Mouse (Mus musculus) gastrocnemius, postnatal 36 days (tissue): ENCODE measurements around the gene Ddr2. TPM values are rescaled to one million over a fixed set of nuclear protein-coding genes. Genes with fewer than 3 reads are reported as not detected.
A peak's percentile ranks its signal among the peaks of the same experiment; 100 is the strongest.
"Not testable (repeated sequence)": the region's sequence is repeated elsewhere in the genome, so short reads cannot be mapped to it uniquely, and the experiment has no call there.

Source experiments
- DNase-seq, 2 experiments: peaks; one replicate each; pipeline ENCODE4 v3.0.0; 2022
- intact Hi-C: fragments of 180-260 bp; cut with DNase I; formaldehyde crosslinking; loops from one replicate; pipeline ENCODE4 v1.15.1; 2025
- total RNA-seq, 2 experiments: library from RNA; stranded (reverse); gene quantifications; 2 replicates each; pipeline ENCODE4 v1.2.3; 2021

Gene Ddr2
- total RNA-seq, 2 experiments from 2014 or later: 17.8 to 18.2 TPM

DNA sequence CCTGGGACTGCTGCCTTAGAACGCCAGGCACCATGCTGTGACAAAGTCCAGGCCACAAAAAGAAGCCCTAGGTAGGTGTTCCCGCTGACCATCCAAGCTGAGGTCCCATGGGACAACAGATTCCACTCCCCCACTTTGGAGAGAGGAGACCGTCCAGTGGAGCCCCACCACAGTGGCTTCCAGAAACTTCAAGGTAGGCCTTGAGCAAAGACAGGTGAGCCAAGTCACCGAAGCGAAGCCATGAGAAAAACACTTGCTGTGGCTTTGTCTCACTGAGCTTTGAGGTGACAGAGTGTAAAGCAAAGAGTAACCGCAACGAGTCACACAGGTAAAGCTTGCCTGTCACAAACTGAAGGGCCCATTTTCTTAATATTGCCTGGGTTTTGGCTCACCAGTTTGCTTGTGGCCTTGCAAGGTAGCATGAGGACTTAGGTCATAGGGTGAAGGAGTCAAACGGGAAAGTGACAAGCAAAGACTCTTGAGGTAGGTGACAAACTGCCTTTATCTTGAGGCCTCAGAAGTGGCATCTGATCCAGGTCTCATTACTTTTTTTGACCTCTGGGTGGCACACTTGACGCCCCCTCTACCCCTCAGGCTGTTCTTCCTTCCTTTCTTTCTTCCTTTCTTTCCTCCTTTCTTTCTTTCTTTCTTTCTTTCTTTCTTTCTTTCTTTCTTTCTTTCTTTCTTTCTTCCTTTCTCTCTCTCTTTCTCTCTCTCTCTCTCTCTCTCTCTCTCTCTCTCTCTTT, 65.7 kb downstream of the Ddr2 start:
- DNase-seq: no peak
- intact Hi-C loops: loop anchor here (5.0 kb wide), 1 partner anchor 82 kb away; no protein-coding TSS in a partner anchor

DNA sequence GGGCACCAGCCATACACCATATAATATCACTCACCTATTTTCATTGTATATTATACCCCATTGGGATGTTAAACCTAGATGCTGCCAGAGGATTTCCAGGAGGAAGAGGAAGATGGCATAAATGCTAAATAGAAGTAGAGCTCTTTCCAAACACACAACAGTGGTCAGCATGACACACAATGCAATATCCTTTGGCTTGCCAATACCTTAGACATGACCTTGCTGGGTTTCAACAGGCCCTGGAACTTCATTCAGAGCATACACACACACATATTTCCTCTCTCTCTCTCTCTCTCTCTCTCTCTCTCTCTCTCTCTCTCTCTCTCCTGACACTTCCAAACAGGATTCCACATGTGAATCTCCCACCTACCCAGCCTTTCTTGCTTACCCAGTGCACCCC, 66.8 kb downstream of the Ddr2 start:
- no peak for DNase-seq
- intact Hi-C loops: loop anchor here (5.0 kb wide), 1 partner anchor 84 kb away; no protein-coding TSS in a partner anchor

- no peak for DNase-seq
- intact Hi-C loops: loop anchor here (5.0 kb wide), 1 partner anchor 84 kb away; no protein-coding TSS in a partner anchor
Measured at GRCm38 (mm10) chr1:170042996-170043395, 67.6 kb downstream of the Ddr2 start.

DNA sequence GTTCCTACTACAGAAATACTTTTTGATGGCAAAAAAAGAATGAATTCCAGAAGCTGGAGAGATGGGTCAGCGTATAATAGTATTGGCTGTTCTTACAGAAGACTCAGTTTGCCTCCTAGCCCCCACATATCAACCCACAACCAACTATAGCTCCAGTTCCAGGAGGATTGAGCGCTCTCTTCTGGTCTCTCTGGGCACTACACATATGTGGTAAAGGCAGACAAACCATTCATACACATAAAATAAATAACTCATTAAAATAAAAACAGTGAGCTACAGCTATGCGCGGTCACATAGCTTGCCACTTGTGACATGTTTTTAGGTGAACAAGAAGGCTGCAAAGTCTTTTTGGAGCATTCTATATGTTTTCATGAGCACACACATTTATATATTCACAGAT, 71.2 kb downstream of the Ddr2 start:
- no peak for DNase-seq
- intact Hi-C loops: no loop called here

- intact Hi-C loops: no loop called here
- no peak for DNase-seq
Measured at GRCm38 (mm10) chr1:170035575-170035974, 75.0 kb downstream of the Ddr2 start.

DNA sequence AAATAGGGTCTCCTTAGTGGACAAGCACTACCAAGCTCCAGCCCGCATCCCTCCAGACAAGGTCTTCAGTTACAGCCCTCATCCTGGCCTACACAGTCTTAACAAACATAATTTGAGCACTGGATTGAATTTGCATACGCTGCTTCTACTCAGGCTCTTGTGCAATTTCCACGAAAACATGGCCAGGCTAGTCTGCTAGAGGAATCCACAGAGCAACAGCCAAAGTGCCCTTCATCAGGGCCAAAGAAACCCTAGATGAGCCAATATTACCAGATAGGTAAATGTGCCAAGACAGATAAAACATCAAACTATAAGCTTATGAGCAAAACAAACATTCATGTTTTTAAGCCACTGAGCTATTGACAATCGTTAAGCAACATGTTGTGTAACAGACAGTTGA, 75.6 kb downstream of the Ddr2 start:
- no peak for DNase-seq
- intact Hi-C loops: no loop called here

DNA sequence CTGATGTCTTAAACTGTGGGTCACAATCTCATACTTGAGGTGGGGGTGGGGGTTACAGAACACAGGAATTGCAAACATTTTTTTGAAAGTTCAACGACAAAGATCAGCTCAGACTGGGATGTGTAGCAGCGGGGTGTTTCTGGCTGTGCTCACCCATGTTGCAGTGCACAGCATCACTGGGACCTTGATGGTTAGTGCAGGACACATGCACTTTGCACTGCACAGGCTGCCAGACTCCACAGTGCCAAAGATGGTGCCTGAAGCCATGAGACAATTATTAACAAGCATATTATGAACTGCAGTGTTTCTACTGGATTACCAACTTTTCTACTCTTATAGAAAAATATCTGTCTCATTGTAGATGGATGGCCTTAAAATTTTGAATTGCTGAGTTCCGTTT, 78.9 kb downstream of the Ddr2 start:
- intact Hi-C loops: no loop called here
- no peak for DNase-seq

GRCm38 (mm10) chr1:170014784-170015183, 95.8 kb downstream of the Ddr2 start:
- intact Hi-C loops: no loop called here
- no peak for DNase-seq

DNA sequence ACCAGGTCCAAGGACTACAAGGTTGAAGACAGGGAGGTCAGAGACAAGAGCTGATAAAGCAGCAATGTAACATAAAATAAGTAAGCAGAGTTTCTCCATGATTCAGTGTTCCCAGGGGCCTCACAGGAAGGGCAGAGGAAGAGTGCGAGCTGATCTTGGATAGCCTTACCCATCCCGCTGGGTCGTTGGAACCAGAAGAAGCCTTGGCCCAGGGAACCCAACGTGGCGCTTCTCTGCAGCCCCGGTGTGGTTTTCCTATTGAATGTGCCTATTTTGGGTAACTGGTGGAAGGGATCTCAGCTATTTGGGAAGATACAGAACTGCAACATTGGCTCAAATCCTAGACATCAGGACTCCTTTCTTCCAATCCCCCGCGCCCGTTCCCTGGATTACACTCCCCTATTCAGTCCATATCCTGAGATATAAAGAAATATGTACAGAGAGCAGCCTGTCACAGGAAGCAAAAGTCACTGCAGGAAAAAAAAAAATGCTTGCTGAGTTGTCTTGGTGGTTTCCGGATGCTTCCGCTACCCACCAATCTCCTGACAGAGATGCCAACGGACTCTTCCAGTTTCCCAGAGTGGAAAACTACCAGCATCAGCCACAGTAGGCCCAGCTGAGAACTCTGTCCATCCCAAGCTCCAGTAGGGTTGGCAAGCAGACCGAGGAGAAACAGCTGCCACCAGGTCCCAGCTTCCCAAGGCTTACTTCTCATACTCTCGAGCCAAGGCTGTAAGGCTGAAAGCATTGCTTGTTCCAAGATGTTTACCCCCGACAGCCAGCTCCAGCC, 99.7 kb downstream of the Ddr2 start:
- peak; percentile 24 to 39 for DNase-seq
- intact Hi-C loops: no loop called here

- DNase-seq: no peak
- intact Hi-C loops: no loop called here
Measured at GRCm38 (mm10) chr1:170009296-170009695, 101.3 kb downstream of the Ddr2 start.

DNA sequence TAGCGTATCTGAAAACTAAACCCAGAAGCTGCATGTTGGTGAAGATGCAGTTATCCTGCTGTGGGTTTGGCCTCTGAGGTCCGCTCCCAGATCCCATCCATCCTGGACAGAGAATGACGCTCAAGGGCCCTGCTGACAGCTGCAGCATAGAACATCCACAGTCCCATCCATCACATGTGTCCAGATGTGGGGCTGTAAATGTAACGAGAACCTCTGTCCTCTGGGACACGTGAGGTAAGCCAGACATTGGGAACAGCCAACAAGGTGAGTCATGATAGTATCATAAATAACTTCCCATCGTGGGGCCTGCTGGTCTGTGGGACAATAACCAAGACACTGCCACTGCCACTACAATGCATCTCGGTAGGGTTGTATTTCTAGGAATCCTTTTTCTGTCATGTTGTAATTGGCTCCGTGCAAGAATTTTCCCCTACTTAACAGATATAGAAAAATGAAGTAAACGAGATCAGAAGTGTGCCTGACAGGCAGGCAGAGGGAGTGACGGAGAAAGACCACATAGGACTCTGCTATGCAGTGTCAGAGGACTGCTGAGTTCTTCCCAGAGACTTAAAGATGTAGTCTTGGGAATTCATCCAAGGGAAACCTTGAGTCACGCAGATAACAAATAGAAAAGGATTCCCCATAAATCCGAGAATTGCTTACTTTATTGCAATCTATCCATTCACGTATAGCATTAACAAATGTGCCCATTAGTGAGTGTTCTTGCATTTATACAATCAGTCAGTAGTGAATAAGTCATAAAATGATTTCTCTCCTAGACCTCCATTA, 101.9 kb downstream of the Ddr2 start:
- no peak for DNase-seq
- intact Hi-C loops: no loop called here

GRCm38 (mm10) chr1:170006516-170006915, 104.0 kb downstream of the Ddr2 start:
- DNase-seq: peak; percentile 20 to 27
- intact Hi-C loops: no loop called here

- intact Hi-C loops: no loop called here
- no peak for DNase-seq
Measured at GRCm38 (mm10) chr1:170005297-170005696, 105.3 kb downstream of the Ddr2 start.

DNA sequence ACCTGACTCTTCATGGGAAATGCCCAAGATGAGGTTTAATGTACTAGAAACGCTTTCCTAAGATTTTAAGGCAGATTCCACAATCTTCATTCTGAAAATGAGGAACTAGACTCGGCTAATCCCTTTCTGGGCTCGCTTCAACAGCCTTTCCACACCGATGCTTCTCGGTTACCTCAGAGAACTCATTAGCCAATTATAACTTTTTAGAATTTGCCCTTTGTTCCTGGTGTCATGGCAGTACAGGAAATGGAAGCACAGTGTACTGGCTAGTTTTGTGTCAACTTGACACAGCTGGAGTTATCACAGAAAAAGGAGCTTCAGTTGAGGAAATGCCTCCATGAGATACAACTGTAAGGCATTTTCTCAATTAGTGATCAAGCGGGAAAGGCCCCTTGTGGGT, 116.7 kb downstream of the Ddr2 start:
- DNase-seq, intact Hi-C loops: not testable (repeated sequence)

- DNase-seq: no peak
- intact Hi-C loops: no loop called here
Measured at GRCm38 (mm10) chr1:169986166-169986565, 124.4 kb downstream of the Ddr2 start.

- DNase-seq: no peak
- intact Hi-C loops: no loop called here
Measured at GRCm38 (mm10) chr1:169977621-169978020, 132.9 kb downstream of the Ddr2 start.

DNA sequence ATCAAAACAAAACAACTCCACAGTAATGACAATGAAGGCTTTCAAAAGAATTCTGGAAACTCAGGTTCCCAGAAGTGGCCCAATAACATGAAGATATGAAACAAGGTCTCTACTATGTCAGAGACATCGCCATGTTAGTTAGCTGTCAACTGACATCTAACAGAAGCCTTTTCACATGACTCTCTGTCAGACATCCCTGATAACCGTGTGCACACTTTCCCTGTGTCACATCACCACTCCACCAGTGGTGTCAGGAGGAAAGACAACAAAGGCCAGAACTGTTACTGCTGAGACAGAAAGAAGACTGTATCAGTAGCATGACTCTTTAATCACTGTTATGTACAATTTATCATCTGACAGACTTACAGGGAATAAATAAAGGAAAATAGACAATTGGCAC, 138.6 kb downstream of the Ddr2 start:
- DNase-seq: no peak
- intact Hi-C loops: no loop called here

DNA sequence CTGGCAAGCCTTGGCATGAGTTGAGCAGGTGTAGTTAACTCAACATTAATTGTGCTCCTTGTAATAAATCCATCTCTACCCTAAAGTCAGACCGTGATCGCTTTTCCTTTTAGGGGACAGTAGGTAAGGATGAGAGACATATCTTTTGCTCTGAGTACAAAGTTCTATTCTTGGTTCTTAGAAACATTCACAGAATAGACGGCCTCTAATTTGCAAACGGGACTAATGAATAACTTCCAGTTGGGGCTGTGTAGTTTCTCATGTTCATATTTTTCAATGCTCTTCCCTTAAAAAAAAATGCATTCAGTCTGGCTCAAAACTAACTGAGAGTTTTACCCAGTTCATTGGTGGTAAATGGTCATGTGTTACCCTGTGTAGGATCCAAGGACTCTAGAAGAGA, 139.6 kb downstream of the Ddr2 start:
- intact Hi-C loops: no loop called here
- no peak for DNase-seq

GRCm38 (mm10) chr1:169969516-169969886, 141.1 kb downstream of the Ddr2 start:
- no peak for DNase-seq
- intact Hi-C loops: loop anchor here (5.0 kb wide), 1 partner anchor 168 kb away; no protein-coding TSS in a partner anchor

DNA sequence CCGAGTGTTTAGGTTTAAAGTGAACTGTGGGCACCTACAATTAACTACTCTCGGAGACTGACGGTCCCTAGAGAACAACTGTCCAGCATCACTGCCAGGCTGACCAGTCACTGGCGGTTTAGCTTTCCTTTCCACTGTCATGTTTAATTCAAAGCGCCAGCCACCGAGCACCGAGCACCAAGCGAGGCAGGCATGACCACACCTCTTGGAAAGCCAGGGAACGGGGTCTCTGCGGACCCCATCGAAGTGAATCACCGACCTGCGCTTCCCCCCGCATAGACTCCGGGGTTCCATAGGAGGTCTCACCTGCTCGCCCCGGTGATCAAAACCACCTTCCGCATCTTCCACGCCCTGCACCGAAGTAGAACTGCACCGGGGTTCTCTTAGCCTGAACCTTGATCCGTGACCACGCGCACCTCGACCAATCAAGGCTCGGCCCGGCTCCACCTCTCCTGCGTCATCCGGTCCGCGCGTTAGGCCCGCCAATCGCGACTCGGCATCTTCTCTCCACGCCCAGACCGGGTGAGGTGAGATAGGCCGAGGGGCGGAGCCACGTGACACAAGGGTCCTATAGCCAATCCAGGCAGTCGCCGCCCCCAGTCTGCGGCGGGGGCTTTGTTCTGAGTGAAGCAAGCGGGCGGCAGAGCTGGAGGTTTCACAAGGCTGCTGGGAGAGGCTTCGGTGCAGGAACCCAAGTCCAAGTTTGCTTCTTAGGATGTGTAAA, 141.6 kb downstream of the Ddr2 start, which contains the start of gene Hsd17b7:
Gene Hsd17b7, minus strand, starts transcription at position 450 of the 724 bp plus-strand sequence.
- intact Hi-C loops: loop anchor here (5.0 kb wide), 1 partner anchor 168 kb away; no protein-coding TSS in a partner anchor
- DNase-seq: peak; percentile 95 to 98
